Mouse (Mus musculus) intestine, embryonic 14.5 days (tissue): ENCODE results near the gene Isg20l2. TPM values are rescaled to one million over a fixed set of nuclear protein-coding genes. Genes with fewer than 3 reads are reported as not detected.

ENCODE experiments used
- ATAC-seq: fragments of 200-750 bp; cut with Nextera tagmentation; replicated peaks from 2 replicates; pipeline ENCODE4 v1.8.0; 2017; ENCODE audit warnings: low read depth, moderate number of reproducible peaks, moderate TSS enrichment, moderate library complexity; ENCODE audit not compliant: low FRiP score, low TSS enrichment
- DNase-seq: peaks from one replicate; pipeline ENCODE4 v3.0.0-alpha.2; 2018; ENCODE audit warnings: low spot score
- H3K27ac ChIP-seq: fragments of 300-500 bp; sonication (generic); 2 replicates; pipeline ENCODE4 v1.5.1; 2014; ENCODE audit warnings: low read depth, mild to moderate bottlenecking, control low read depth
- H3K27me3 ChIP-seq: fragments of 300-500 bp; sonication (generic); replicated peaks from 2 replicates; pipeline ENCODE4 v1.6.1; 2014; ENCODE audit warnings: low read length, control low read depth; ENCODE audit not compliant: control insufficient read depth, insufficient read depth
- H3K36me3 ChIP-seq: fragments of 300-500 bp; sonication (generic); 2 replicates; pipeline ENCODE4 v1.6.1; 2014; ENCODE audit warnings: low read length, control low read depth; ENCODE audit not compliant: control insufficient read depth, insufficient read depth
- H3K4me1 ChIP-seq: fragments of 300-500 bp; sonication (generic); replicated peaks from 2 replicates; pipeline ENCODE4 v1.6.1; 2014; ENCODE audit warnings: low read length, control low read depth, mixed read lengths; ENCODE audit not compliant: control insufficient read depth, insufficient read depth
- H3K4me2 ChIP-seq: fragments of 300-500 bp; sonication (generic); 2 replicates; pipeline ENCODE4 v1.6.1; 2014; ENCODE audit warnings: low read length
- H3K4me3 ChIP-seq: fragments of 300-500 bp; sonication (generic); 2 replicates; pipeline ENCODE4 v1.5.1; 2014; ENCODE audit warnings: low read depth, low read length, control low read depth, mixed read lengths
- H3K9ac ChIP-seq: fragments of 300-500 bp; sonication (generic); 2 replicates; pipeline ENCODE4 v1.6.1; 2014; ENCODE audit warnings: mild to moderate bottlenecking, low read length
- H3K9me3 ChIP-seq: fragments of 300-500 bp; sonication (generic); 2 replicates; pipeline ENCODE4 v1.6.1; 2016; ENCODE audit warnings: low read length, control low read depth; ENCODE audit not compliant: control insufficient read depth
- WGBS: fragments of 180-500 bp; shearing (Covaris S2); extraction: QIAGEN DNeasy Blood & Tissue Kit; methylation state at CpG from one replicate; pipeline ENCODE4 v1.1.7; 2014; 5-methylcytosine and 5-hydroxymethylcytosine counted together
- polyA plus RNA-seq: library from polyadenylated mRNA; unstranded; fragments of >200 nt; fragmentation: Nextera tagmentation; extraction: Ambion mirVana; gene quantifications from 2 replicates; pipeline ENCODE4 v1.2.1, GENCODE M21; 2014

Isg20l2 gene
- polyA plus RNA-seq, 1 experiment from 2014 or later = 32.8 TPM

DNA sequence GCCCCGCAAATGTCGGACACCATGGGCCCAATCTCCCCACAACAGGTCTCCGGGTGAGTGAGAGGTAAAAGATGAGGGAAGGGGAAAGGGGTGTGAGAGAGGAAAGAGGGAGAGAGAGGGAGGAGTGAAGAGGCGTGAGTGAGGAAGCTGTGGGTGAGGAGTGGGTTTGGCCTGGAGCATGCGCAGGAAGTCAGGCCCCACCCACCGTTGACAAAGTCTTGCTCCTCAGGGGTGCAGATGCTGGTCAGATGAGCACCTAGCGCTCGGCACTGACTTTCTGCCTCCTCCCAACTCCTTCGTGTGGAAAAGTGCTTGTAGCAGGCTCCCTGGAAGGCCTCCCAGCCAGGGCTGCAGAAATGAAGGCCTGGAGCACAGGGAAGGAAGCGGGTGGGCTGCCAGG, 59.8 kb downstream of the Isg20l2 start:
- H3K27me3 ChIP-seq = peaks cover 65% of the 10 kb centered on the region
- no peak overlapping the region for H3K4me2 ChIP-seq
- no peak overlapping the region for H3K4me3 ChIP-seq
- H3K9ac ChIP-seq = no peak overlapping the region
- peaks cover 24% of the 10 kb centered on the region for H3K4me1 ChIP-seq
- DNase-seq (no peak), ATAC-seq (no peak)
- H3K9me3 ChIP-seq = no peaks in the 10 kb centered on the region
- WGBS = 34% methylated on average over 10 of the region's 10 CpGs
- no peak overlapping the region for H3K27ac ChIP-seq
- no peaks in the 10 kb centered on the region for H3K36me3 ChIP-seq

Other genes starting within 250 kb of the Isg20l2 start
- 0.39 and 0.73 TPM in 2 replicates for gene Lrrc71, start 181.7 kb upstream of the Isg20l2 start, polyA plus RNA-seq
- gene Ntrk1, start 135.2 kb upstream of the Isg20l2 start, polyA plus RNA-seq = 1.0 and 1.3 TPM in 2 replicates
- gene Insrr, start 133.4 kb upstream of the Isg20l2 start, polyA plus RNA-seq = 0.32 and 0.72 TPM in 2 replicates
- 28.4 and 31.7 TPM in 2 replicates for gene Pear1, start 106.0 kb upstream of the Isg20l2 start, polyA plus RNA-seq
- gene Sh2d2a, start 83.6 kb upstream of the Isg20l2 start, polyA plus RNA-seq = 0.16 and 0.28 TPM in 2 replicates
- gene Prcc, start 44.7 kb upstream of the Isg20l2 start, polyA plus RNA-seq = 14.3 and 14.7 TPM in 2 replicates
- 167 and 246 TPM in 2 replicates for gene Hdgf, start 24.0 kb upstream of the Isg20l2 start, polyA plus RNA-seq
- gene Mrpl24, start 10.8 kb upstream of the Isg20l2 start, polyA plus RNA-seq = 73.3 and 74.2 TPM in 2 replicates
- 17.9 and 21.8 TPM in 2 replicates for gene Rrnad1, start 403 bp downstream of the Isg20l2 start, polyA plus RNA-seq
- gene Crabp2, start 18.4 kb downstream of the Isg20l2 start, polyA plus RNA-seq = 9.7 and 14.4 TPM in 2 replicates
- 11.9 and 13.4 TPM in 2 replicates for gene Nes, start 40.8 kb downstream of the Isg20l2 start, polyA plus RNA-seq
- gene Bcan, start 69.9 kb downstream of the Isg20l2 start, polyA plus RNA-seq = 0.26 and 0.73 TPM in 2 replicates
- 0.13 TPM in 1 of 2 replicates, not detected in the other for gene Hapln2, start 97.3 kb downstream of the Isg20l2 start, polyA plus RNA-seq
- 41.1 and 45.5 TPM in 2 replicates for gene Gpatch4, start 112.8 kb downstream of the Isg20l2 start, polyA plus RNA-seq
- 169 and 170 TPM in 2 replicates for gene Naxe, start 128.2 kb downstream of the Isg20l2 start, polyA plus RNA-seq
- gene Ttc24, start 148.0 kb downstream of the Isg20l2 start, polyA plus RNA-seq = not detected in 2 replicates
- 23.8 and 24.0 TPM in 2 replicates for gene Iqgap3, start 151.7 kb downstream of the Isg20l2 start, polyA plus RNA-seq
- gene Mef2d, start 212.1 kb downstream of the Isg20l2 start, polyA plus RNA-seq = 23.4 and 23.8 TPM in 2 replicates